Mouse (Mus musculus) thymus, adult 2 months (tissue): Measurements from ENCODE around the gene Adgrg7.

ENCODE experiments used
- CTCF ChIP-seq: fragments of 200-500 bp; IDR thresholded peaks from 2 replicates; pipeline ENCODE4 v1.5.1; 2012; ENCODE audit warnings: mild to moderate bottlenecking, control low read depth, low read length, moderate library complexity, borderline replicate concordance; ENCODE audit not compliant: control insufficient read depth, poor library complexity, insufficient read depth; ENCODE audit errors: extremely low read depth
- POLR2A ChIP-seq: fragments of 200-500 bp; IDR thresholded peaks from 2 replicates; pipeline ENCODE4 v1.6.1; 2012; ENCODE audit warnings: mild to moderate bottlenecking, low read length, control low read depth, moderate library complexity; ENCODE audit not compliant: control insufficient read depth, poor library complexity, insufficient read depth; ENCODE audit errors: extremely low read depth

GRCm38 (mm10) chr16:56795481-56796139, at the start of gene Adgrg7:
- TF ChIP-seq POLR2A: no peak
- no peak for TF ChIP-seq CTCF
